Mouse (Mus musculus): ENCODE results near the gene Rasgrp1.

DNA sequence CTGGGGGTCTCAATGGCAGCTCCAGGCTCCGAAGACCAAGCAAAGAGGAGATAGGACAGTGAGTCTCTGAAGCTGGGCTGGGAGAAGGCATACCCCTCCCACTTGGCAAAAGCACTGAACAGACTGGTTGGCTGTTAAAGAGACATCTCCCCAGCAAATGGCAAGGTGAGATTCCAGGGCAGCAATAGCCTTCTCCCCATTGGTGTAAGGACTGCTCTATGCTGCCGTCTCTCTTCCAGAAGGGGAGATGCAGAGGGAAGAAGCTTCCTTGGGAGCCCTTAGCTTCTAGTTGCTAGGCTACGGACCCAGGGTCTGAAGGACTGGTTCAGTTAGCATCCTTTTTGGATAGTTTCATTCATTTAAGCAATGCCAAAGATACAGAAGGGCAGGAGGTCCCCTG lies 4.3 kb downstream of the Rasgrp1 start:
- TF ChIP-seq POLR2A (IDR thresholded peaks at IDR 0.05; ENCODE audit: borderline replicate concordance, control insufficient read depth, low read depth, low read length) (no peak), CTCF (IDR thresholded peaks at IDR 0.05; ENCODE audit: control insufficient read depth, insufficient read depth, low read length) (no peak)

All from bone marrow, adult 2 months (tissue).